Mouse (Mus musculus) cerebellum, adult 2 months (tissue): ENCODE results near the gene Agap1.

Source experiments
- CTCF ChIP-seq: fragments of 200-500 bp; IDR thresholded peaks from 2 replicates; pipeline ENCODE4 v1.5.1; 2011; ENCODE audit warnings: low read depth, mild to moderate bottlenecking, control low read depth, low read length, moderate library complexity, borderline replicate concordance; ENCODE audit not compliant: insufficient read depth
- POLR2A ChIP-seq: fragments of 200-500 bp; IDR thresholded peaks from 2 replicates; pipeline ENCODE4 v1.6.1; 2011; ENCODE audit warnings: low read length, control low read depth, borderline replicate concordance; ENCODE audit not compliant: insufficient read depth

GRCm38 (mm10) chr1:89859182-89859581 is 404.6 kb downstream of the Agap1 start:
- TF ChIP-seq CTCF (peak; percentile 51; the same call in 1 of the 2 replicates), POLR2A (no peak)
